Mouse (Mus musculus) midbrain, embryonic 11.5 days (tissue): ENCODE measurements around the gene Fuz. TPM values are rescaled to one million over a fixed set of nuclear protein-coding genes. Genes with fewer than 3 reads are reported as not detected.

ENCODE experiments used
- ATAC-seq: fragments of 200-750 bp; cut with Nextera tagmentation; 2 replicates; pipeline ENCODE4 v1.8.0; 2017; ENCODE audit warnings: moderate TSS enrichment, moderate library complexity; ENCODE audit not compliant: low FRiP score
- DNase-seq: peaks from one replicate; pipeline ENCODE4 v3.0.0; 2015; ENCODE audit warnings: low spot score; ENCODE audit errors: missing footprints
- H3K27ac ChIP-seq: fragments of 300-500 bp; sonication (generic); 2 replicates; pipeline ENCODE4 v1.5.1; 2014; ENCODE audit warnings: low read depth, low read length
- H3K27me3 ChIP-seq: fragments of 300-500 bp; sonication (generic); 2 replicates; pipeline ENCODE4 v1.6.1; 2014; ENCODE audit warnings: mild to moderate bottlenecking, low read length, moderate library complexity, mixed read lengths; ENCODE audit not compliant: control insufficient read depth, insufficient read depth
- H3K36me3 ChIP-seq: fragments of 300-500 bp; sonication (generic); 2 replicates; pipeline ENCODE4 v1.6.1; 2014; ENCODE audit warnings: mild to moderate bottlenecking, low read length, moderate library complexity, mixed read lengths; ENCODE audit not compliant: control insufficient read depth, insufficient read depth
- H3K4me1 ChIP-seq: fragments of 300-500 bp; sonication (generic); 2 replicates; pipeline ENCODE4 v1.6.1; 2014; ENCODE audit warnings: low read length; ENCODE audit not compliant: control insufficient read depth, insufficient read depth
- H3K4me2 ChIP-seq: fragments of 300-500 bp; sonication (generic); 2 replicates; pipeline ENCODE4 v1.6.1; 2014; ENCODE audit warnings: mild to moderate bottlenecking, moderate library complexity
- H3K4me3 ChIP-seq: fragments of 300-500 bp; sonication (generic); 2 replicates; pipeline ENCODE4 v1.5.1; 2014; ENCODE audit warnings: low read depth, low read length
- H3K9ac ChIP-seq: fragments of 300-500 bp; sonication (generic); 2 replicates; pipeline ENCODE4 v1.6.1; 2014; ENCODE audit warnings: low read length
- H3K9me3 ChIP-seq: fragments of 300-500 bp; sonication (generic); 2 replicates; pipeline ENCODE4 v1.6.1; 2016; ENCODE audit warnings: low read length; ENCODE audit not compliant: control insufficient read depth
- WGBS: fragments of 180-500 bp; shearing (Covaris S2); extraction: QIAGEN DNeasy Blood & Tissue Kit; methylation state at CpG from one replicate; pipeline ENCODE4 v1.1.7; 2014; 5-methylcytosine and 5-hydroxymethylcytosine counted together
- polyA plus RNA-seq: library from polyadenylated mRNA; unstranded; fragments of >200 nt; fragmentation: Nextera tagmentation; extraction: Ambion mirVana; gene quantifications from 2 replicates; pipeline ENCODE4 v1.2.1, GENCODE M21; 2014

Gene Fuz
- polyA plus RNA-seq, 1 experiment from 2014 or later = 23.1 TPM

DNA sequence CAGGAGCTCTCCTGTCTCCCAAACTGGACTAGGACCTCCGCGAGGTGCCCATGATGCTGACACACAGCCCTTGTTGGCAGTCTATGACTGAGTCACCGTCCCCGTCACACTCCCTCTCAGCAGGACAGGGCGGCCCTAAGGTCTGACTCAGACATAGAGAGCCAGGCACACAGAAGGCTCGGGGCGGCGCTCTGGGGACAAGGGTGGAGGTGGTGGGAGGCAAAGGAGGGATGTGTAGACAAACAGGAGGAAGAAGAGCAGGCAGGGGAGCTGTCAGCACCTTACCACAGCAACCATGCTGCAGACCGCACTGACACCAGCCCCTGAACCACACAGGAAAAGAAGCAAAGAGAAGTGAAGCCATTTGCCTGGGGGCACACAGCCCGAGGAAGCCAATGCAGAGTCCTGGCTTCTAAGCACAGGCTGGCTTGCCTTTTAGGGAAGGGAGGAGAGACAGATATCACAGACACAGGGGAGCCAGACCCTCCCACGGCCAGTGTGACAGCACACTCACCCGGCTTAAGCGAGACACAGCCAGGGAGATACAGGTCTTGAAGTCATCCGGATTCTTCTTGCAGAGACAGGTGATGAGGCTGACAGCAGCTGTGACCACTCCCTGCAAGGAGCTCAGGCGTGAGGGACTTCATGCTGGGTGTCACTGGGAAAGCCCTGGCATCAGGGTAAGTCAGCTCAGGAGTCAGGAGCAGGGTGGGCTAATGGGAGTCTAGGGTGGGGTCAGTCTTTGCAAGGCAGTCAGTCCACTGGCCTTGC, 13.0 kb downstream of the Fuz start:
- no peak overlapping the region for H3K9ac ChIP-seq
- H3K4me2 ChIP-seq = no peak overlapping the region
- H3K4me3 ChIP-seq = no peak overlapping the region
- DNase-seq (no peak), ATAC-seq (no peak)
- H3K27ac ChIP-seq = no peak overlapping the region
- H3K36me3 ChIP-seq = peaks cover 20% of the 10 kb centered on the region
- H3K9me3 ChIP-seq = no peaks in the 10 kb centered on the region
- H3K4me1 ChIP-seq = no peaks in the 10 kb centered on the region
- 93% methylated on average over 15 of the region's 15 CpGs for WGBS
- H3K27me3 ChIP-seq = no peaks in the 10 kb centered on the region

DNA sequence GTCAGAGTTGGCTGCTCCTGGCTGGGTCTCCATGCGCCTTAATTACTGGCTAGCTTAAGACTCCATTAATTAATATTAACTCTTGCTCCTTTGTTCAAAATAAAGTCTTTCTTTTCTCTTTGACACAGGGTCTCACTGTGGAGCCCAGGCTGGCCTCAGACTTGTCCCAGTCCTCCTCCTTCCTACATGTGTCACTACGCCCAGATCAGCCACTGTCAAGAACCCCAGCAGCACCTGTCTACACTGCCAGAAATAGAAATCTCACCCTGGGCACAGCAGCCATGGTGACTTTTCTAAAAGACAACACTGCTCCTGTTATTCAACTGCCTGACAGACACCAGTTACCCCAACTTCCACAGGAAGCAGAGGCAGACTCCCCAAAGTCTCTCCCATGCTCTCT, 18.5 kb downstream of the Fuz start:
- Histone ChIP-seq H3K4me1 (no peaks in the 10 kb centered on the region), H3K27me3 (no peaks in the 10 kb centered on the region), H3K4me3 (no peak overlapping the region), H3K27ac (no peak overlapping the region), H3K9ac (no peak overlapping the region), H3K9me3 (no peaks in the 10 kb centered on the region), H3K4me2 (no peak overlapping the region), H3K36me3 (peaks cover 5% of the 10 kb centered on the region; the same call in 1 of the 2 replicates)
- WGBS = 89% methylated on average over 2 of the region's 2 CpGs
- DNase-seq (no peak), ATAC-seq (no peak)

DNA sequence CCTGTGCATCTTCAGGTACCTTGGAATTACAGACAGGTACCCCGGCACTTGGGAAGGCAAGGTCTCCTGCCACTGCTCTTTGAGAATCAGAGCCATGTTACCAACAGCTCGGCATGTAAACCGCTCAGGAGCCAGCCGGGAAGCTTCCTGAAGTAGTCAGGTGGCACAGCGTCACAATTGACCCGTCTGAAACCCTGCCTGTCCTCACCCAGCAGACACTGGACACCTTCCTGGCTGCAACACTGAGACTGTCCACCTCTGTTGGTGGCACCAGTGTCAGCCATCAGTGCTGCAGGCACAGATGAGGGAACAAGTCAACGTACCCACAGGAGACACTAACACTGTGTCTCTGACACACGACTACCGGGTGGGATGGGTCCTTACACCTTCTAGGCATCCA, 19.4 kb downstream of the Fuz start:
- no peak for ATAC-seq
- no peak for DNase-seq
- H3K9ac ChIP-seq = no peak overlapping the region
- H3K27ac ChIP-seq = no peak overlapping the region
- no peaks in the 10 kb centered on the region for H3K27me3 ChIP-seq
- WGBS = 93% methylated on average over 9 of the region's 9 CpGs
- no peak overlapping the region for H3K4me3 ChIP-seq
- H3K4me1 ChIP-seq = no peaks in the 10 kb centered on the region
- H3K4me2 ChIP-seq = no peak overlapping the region
- H3K9me3 ChIP-seq = no peaks in the 10 kb centered on the region
- H3K36me3 ChIP-seq = 0 out of 2 replicates have a peak, but pooled peaks cover 5% of the 10 kb centered on the region

DNA sequence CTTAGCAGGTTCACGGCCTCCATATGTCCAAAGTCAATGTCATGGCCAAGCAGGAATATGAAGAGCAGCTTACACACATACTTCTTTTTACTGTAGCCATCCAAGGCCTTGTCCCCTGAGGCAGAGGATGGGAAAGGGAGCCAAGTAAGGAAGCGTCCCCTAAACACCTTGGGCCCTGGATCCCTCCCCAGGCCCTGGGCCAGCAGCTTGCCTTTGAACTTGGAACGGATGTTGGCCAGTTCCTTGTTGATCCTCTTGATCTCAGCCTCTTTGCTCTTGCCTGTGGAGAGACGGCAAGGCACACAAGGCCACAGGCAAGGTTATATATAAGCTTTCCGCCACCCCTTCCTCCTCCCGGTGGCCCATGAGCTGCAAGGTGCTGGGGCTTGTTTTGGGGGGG, 20.3 kb downstream of the Fuz start:
- DNase-seq = no peak
- H3K27me3 ChIP-seq = no peaks in the 10 kb centered on the region
- 93% methylated on average over 6 of the region's 6 CpGs for WGBS
- H3K9ac ChIP-seq = no peak overlapping the region
- ATAC-seq = no peak
- 0 out of 2 replicates have a peak, but pooled peaks cover 5% of the 10 kb centered on the region for H3K36me3 ChIP-seq
- no peak overlapping the region for H3K4me2 ChIP-seq
- no peak overlapping the region for H3K27ac ChIP-seq
- H3K4me3 ChIP-seq = no peak overlapping the region
- no peaks in the 10 kb centered on the region for H3K4me1 ChIP-seq
- no peaks in the 10 kb centered on the region for H3K9me3 ChIP-seq

DNA sequence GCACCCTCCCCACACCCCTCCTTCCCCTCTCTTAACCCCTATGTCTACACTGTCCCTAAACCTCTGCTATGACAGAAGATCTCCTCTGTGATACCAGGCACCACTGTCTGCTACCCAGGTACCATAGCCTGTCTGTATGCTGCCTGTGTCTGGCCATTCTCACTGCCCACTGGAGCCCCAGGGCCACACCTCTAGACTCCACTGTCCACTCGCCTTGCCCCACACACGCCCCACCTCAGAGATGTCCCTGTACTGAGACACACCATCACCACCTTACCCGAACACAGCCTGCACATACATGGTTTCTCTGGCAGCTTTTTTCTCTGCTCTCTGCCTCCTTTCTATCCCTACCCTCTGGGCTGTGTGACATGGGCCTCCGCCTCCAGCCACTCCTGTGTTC, 21.0 kb downstream of the Fuz start:
- H3K9ac ChIP-seq = no peak overlapping the region
- no peak overlapping the region for H3K4me2 ChIP-seq
- H3K27me3 ChIP-seq = no peaks in the 10 kb centered on the region
- no peak overlapping the region for H3K4me3 ChIP-seq
- H3K9me3 ChIP-seq = no peaks in the 10 kb centered on the region
- 0 out of 2 replicates have a peak, but pooled peaks cover 9% of the 10 kb centered on the region for H3K36me3 ChIP-seq
- DNase-seq (no peak), ATAC-seq (no peak)
- H3K4me1 ChIP-seq = no peaks in the 10 kb centered on the region
- H3K27ac ChIP-seq = no peak overlapping the region
- WGBS = 93% methylated on average over 4 of the region's 4 CpGs

DNA sequence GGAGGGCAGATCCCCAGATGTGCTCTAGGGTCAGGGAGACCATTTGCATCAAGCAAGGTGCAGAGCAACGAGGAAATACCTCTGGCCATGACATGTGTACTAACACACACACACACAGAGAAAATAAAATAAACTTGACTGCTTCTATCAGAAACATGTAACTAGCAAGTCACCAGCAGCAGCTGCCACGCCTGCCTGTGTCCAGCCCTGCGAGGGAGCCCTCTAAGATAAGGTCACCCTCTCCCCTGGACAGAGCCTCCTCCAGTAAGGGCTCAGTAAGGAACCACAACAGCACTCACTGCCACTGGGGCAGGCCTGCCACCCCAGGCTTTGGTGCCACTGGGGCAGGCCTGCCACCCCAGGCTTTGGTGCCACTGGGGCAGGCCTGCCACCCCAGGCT, 22.3 kb downstream of the Fuz start:
- DNase-seq = no peak
- no peak overlapping the region for H3K4me2 ChIP-seq
- H3K27me3 ChIP-seq = no peaks in the 10 kb centered on the region
- H3K4me3 ChIP-seq = no peak overlapping the region
- no peak for ATAC-seq
- no peaks in the 10 kb centered on the region for H3K9me3 ChIP-seq
- 82% methylated on average over 3 of the region's 3 CpGs for WGBS
- 0 out of 2 replicates have a peak, but pooled peaks cover 6% of the 10 kb centered on the region for H3K36me3 ChIP-seq
- H3K4me1 ChIP-seq = no peaks in the 10 kb centered on the region
- H3K9ac ChIP-seq = no peak overlapping the region
- H3K27ac ChIP-seq = no peak overlapping the region

DNA sequence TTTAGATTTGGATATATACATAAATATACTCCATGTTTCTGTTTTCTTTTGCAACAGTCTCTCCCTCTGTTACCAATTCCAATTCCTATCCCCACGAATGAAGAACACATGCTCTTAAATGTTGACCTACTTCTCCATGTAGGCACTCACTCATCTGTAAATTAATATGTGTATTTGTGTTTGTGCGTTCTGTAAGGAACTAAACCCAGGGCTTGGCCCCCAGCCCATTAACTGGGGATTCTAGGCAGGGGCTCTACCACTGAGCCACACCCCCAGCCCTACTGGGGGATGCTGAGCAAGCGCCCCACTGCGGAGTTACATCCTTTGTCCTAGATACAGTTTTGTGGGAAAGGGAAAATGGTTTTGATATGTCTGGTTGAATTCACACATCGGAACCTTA, 23.2 kb downstream of the Fuz start:
- no peaks in the 10 kb centered on the region for H3K4me1 ChIP-seq
- no peaks in the 10 kb centered on the region for H3K9me3 ChIP-seq
- H3K36me3 ChIP-seq = 0 out of 2 replicates have a peak, but pooled peaks cover 11% of the 10 kb centered on the region
- no peak overlapping the region for H3K4me2 ChIP-seq
- H3K9ac ChIP-seq = no peak overlapping the region
- H3K4me3 ChIP-seq = no peak overlapping the region
- DNase-seq (no peak), ATAC-seq (no peak)
- WGBS = 93% methylated on average over 5 of the region's 5 CpGs
- H3K27ac ChIP-seq = no peak overlapping the region
- no peaks in the 10 kb centered on the region for H3K27me3 ChIP-seq

DNA sequence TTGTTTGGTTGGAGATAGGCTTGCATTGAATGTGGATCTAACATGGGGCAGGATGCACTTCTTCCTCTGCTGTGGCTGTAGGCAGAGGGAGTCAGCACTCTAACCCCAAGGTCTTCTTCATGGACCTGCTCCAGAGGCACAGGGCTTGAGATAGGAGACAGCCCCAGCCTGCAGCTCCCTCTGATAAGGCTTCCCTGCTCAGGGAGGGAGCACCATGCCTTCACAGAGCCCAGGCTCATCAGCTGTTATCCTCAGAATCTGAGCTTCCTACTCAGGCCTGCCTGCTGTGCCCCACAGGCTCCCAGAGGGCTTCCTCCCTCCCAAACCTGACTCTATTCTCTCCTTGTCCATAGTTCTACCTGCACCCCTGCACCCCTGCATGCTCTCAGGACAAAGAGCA, 26.7 kb downstream of the Fuz start:
- no peaks in the 10 kb centered on the region for H3K9me3 ChIP-seq
- no peak overlapping the region for H3K27ac ChIP-seq
- no peaks in the 10 kb centered on the region for H3K4me1 ChIP-seq
- ATAC-seq (no peak), DNase-seq (no peak)
- H3K27me3 ChIP-seq = no peaks in the 10 kb centered on the region
- H3K36me3 ChIP-seq = 0 out of 2 replicates have a peak, but pooled peaks cover 9% of the 10 kb centered on the region
- no peak overlapping the region for H3K4me2 ChIP-seq
- H3K9ac ChIP-seq = no peak overlapping the region
- no peak overlapping the region for H3K4me3 ChIP-seq

DNA sequence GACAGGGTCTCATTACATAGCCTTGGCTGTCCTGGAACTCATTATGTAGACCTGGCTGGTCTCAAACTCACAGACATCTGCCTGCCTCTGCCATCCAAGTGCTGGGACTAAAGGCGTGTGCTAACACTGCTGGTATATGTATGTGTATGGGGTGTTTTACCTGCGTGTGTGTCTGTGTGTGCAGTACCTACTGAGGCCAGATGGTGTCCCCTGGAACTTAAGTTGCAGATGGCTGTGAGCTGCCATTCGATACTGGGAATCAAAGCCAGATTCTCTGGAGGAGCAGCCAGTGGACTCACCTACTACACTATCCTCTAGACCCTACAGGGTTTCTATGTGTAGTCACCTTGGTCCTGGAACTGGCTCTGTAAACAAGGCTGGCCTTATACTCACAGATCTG, 29.6 kb downstream of the Fuz start:
- Histone ChIP-seq H3K4me3 (no peak overlapping the region), H3K36me3 (0 out of 2 replicates have a peak, but pooled peaks cover 9% of the 10 kb centered on the region), H3K27ac (no peak overlapping the region), H3K4me2 (no peak overlapping the region), H3K4me1 (peaks cover 13% of the 10 kb centered on the region), H3K27me3 (no peaks in the 10 kb centered on the region), H3K9me3 (no peaks in the 10 kb centered on the region), H3K9ac (no peak overlapping the region)
- 74% methylated on average over 3 of the region's 3 CpGs for WGBS
- DNase-seq (peak; percentile 88), ATAC-seq (no peak)
